Mouse (Mus musculus): Measurements from ENCODE around the gene Plk5. TPM values are rescaled to one million over a fixed set of nuclear protein-coding genes. Genes with fewer than 3 reads are reported as not detected.

The Plk5 gene
- total and polyA plus RNA-seq, 3 experiments: 0.19 TPM; not detected in 1

GRCm38 (mm10) chr10:80330888-80331287 lies 25.4 kb upstream of the Plk5 start:
- H3K4me1 ChIP-seq (ENCODE audit: control insufficient read depth in 1 of 2, insufficient read depth in 2 of 2, low read length in 2 of 2): peaks cover 14 to 25% of the 10 kb centered on the region in 2 experiments
- H3K4me3 ChIP-seq (ENCODE audit: control insufficient read depth in 1 of 2, insufficient read depth in 1 of 2, low read depth in 2 of 2, low read length in 2 of 2): peak overlapping the region; percentile 72 to 96
- TF ChIP-seq USF1 (IDR thresholded peaks at IDR 0.05; ENCODE audit: low read depth, low read length) (peak; percentile 67), ZNF384 (IDR thresholded peaks at IDR 0.05; ENCODE audit: low read depth, low read length) (no peak), RCOR1 (IDR thresholded peaks at IDR 0.05; ENCODE audit: low read depth, low read length) (no peak), UBTF (IDR thresholded peaks at IDR 0.05; ENCODE audit: borderline replicate concordance, insufficient read depth, low read depth, low read length) (no peak), MEF2A (IDR thresholded peaks at IDR 0.05; ENCODE audit: extremely low read depth, insufficient replicate concordance, low read depth, low read length, poor library complexity, severe bottlenecking) (no peak), EP300 (IDR thresholded peaks at IDR 0.05; ENCODE audit: low read depth in 1 of 2, low read length in 2 of 2) (no peak)
- H3K79me2 ChIP-seq (ENCODE audit: control insufficient read depth, insufficient read depth, low read length, poor library complexity): peaks cover 2% of the 10 kb centered on the region; the same call in 1 of the 2 replicates
- H3K9ac ChIP-seq (ENCODE audit: control insufficient read depth, low read depth, low read length, poor library complexity, severe bottlenecking): peak overlapping the region; percentile 82
- H3K27me3 ChIP-seq (ENCODE audit: control insufficient read depth in 1 of 2, insufficient read depth in 2 of 2, low read length in 2 of 2): no peaks in the 10 kb centered on the region
- peak; percentile 35 for DNase-seq (ENCODE audit: low read depth, low spot score)
- H3K27ac ChIP-seq (ENCODE audit: control insufficient read depth, low read depth, low read length): no peak overlapping the region; the same call in 1 of the 2 replicates
- peaks cover 0 to 22% of the 10 kb centered on the region in 2 experiments; a peak in 2 of 4 replicates for H3K36me3 ChIP-seq (ENCODE audit: control insufficient read depth in 1 of 2, insufficient read depth in 2 of 2, low read length in 2 of 2)
- H3K9me3 ChIP-seq (replicated peaks; ENCODE audit: insufficient read depth, low read length): no peaks in the 10 kb centered on the region

DNA sequence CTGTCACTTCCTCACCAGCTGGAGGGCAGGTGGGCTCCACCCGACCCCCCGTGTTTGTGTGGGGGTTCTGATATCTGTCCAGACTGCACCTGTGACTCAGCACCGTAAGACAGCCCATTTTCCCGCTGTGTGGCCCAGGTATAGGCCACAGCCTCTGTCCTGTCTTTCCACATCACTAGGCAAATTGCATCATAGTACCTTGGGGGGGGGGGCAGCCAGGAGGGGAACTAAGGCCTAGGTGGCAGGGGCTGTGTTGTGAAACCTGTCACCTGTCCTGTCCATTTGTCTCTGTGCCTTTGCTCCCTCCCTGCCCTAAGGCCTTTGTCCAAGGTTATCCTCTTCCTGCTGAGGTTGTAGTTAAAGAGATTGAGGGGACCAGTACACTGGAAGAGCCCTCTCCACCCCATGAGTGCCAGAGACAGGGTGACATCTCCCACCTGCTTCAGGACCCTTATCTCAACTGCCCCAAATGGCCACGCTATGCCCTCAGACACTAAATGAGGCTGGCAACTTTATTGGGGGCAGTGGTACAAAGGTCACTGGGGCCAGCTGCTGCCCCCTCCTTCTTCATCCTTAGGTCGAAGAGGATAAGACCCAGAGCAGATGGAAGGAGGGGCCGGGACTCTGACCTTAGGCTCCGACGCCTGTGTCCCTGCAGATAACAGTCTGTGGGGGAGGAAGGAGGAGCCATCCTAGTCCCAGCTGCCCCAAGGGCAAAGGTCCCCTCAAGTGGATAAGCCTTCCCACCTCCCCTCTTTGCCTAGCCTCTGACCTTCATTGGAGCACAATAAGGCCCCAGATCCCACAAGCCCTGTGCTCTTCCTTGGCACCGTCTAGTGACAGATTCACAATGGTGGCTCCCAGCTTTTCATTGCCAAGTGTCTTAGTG lies 24.4 kb upstream of the Plk5 start:
- Histone ChIP-seq H3K27me3 (ENCODE audit: control insufficient read depth in 1 of 2, insufficient read depth in 2 of 2, low read length in 2 of 2) (no peaks in the 10 kb centered on the region), H3K9me3 (replicated peaks; ENCODE audit: insufficient read depth, low read length) (no peaks in the 10 kb centered on the region), H3K79me2 (ENCODE audit: control insufficient read depth, insufficient read depth, low read length, poor library complexity) (peaks cover 2% of the 10 kb centered on the region; the same call in 1 of the 2 replicates), H3K36me3 (ENCODE audit: control insufficient read depth in 1 of 2, insufficient read depth in 2 of 2, low read length in 2 of 2) (peaks cover 0 to 22% of the 10 kb centered on the region in 2 experiments; a peak in 3 of 4 replicates), H3K4me3 (ENCODE audit: control insufficient read depth in 1 of 2, insufficient read depth in 1 of 2, low read depth in 2 of 2, low read length in 2 of 2) (no peak overlapping the region; a peak in 1 of 4 replicates), H3K9ac (ENCODE audit: control insufficient read depth, low read depth, low read length, poor library complexity, severe bottlenecking) (peak overlapping the region; percentile 6; the same call in 1 of the 2 replicates), H3K4me1 (ENCODE audit: control insufficient read depth in 1 of 2, insufficient read depth in 2 of 2, low read length in 2 of 2) (peaks cover 14 to 25% of the 10 kb centered on the region in 2 experiments), H3K27ac (ENCODE audit: control insufficient read depth, low read depth, low read length) (peak overlapping the region; percentile 30; the same call in 1 of the 2 replicates)
- DNase-seq (ENCODE audit: low read depth, low spot score): peak; percentile 38
- no peak for TF ChIP-seq POLR2A (IDR thresholded peaks at IDR 0.05; ENCODE audit: control insufficient read depth in 1 of 2, insufficient read depth in 1 of 2, low read depth in 1 of 2, low read length in 2 of 2, poor library complexity in 1 of 2)
- no peak for TF ChIP-seq MYC (IDR thresholded peaks at IDR 0.05; ENCODE audit: low read depth, low read length)
- TF ChIP-seq NRF1 (IDR thresholded peaks at IDR 0.05; ENCODE audit: insufficient read depth, low read depth, low read length, poor library complexity, severe bottlenecking): no peak
- TF ChIP-seq TAL1 (IDR thresholded peaks at IDR 0.05; ENCODE audit: low read length): peak; percentile 75
- no peak for TF ChIP-seq E2F4 (IDR thresholded peaks at IDR 0.05; ENCODE audit: borderline replicate concordance, low read depth, low read length)
- peak; percentile 33; the same call in 1 of the 2 replicates for TF ChIP-seq ETS1 (IDR thresholded peaks at IDR 0.05; ENCODE audit: low read depth, low read length)
- TF ChIP-seq CTCF (IDR thresholded peaks at IDR 0.05 in 2 of 3, conservative IDR thresholded peaks at IDR 0.05 in 1 of 3; ENCODE audit: control insufficient read depth in 1 of 3, insufficient read depth in 1 of 3, low read depth in 2 of 3, low read length in 3 of 3, poor library complexity in 1 of 3, severe bottlenecking in 1 of 3): no peak
- no peak for TF ChIP-seq MEF2A (IDR thresholded peaks at IDR 0.05; ENCODE audit: extremely low read depth, insufficient replicate concordance, low read depth, low read length, poor library complexity, severe bottlenecking)
- TF ChIP-seq ZC3H11A (IDR thresholded peaks at IDR 0.05; ENCODE audit: low read depth, low read length): no peak
- no peak for TF ChIP-seq ELF1 (IDR thresholded peaks at IDR 0.05; ENCODE audit: low read depth, low read length)
- TF ChIP-seq CHD2 (IDR thresholded peaks at IDR 0.05; ENCODE audit: low read length): no peak
- no peak for TF ChIP-seq MAX (IDR thresholded peaks at IDR 0.05; ENCODE audit: low read length)
- no peak for TF ChIP-seq MYB (IDR thresholded peaks at IDR 0.05; ENCODE audit: low read depth, low read length)
- no peak for TF ChIP-seq BHLHE40 (IDR thresholded peaks at IDR 0.05; ENCODE audit: borderline replicate concordance, low read depth, low read length)
- TF ChIP-seq TCF12 (IDR thresholded peaks at IDR 0.05; ENCODE audit: low read depth, low read length): peak; percentile 52; the same call in 1 of the 2 replicates
- TF ChIP-seq GABPA (IDR thresholded peaks at IDR 0.05; ENCODE audit: low read depth, low read length): no peak
- TF ChIP-seq POLR2AphosphoS2 (IDR thresholded peaks at IDR 0.05; ENCODE audit: low read length): no peak
- TF ChIP-seq RCOR1 (IDR thresholded peaks at IDR 0.05; ENCODE audit: low read depth, low read length): no peak
- TF ChIP-seq GATA1 (IDR thresholded peaks at IDR 0.05; ENCODE audit: low read depth, low read length): peak; percentile 20; the same call in 1 of the 2 replicates
- peak in 1 of 2 experiments; percentile 44; a peak in 2 of 4 replicates for TF ChIP-seq EP300 (IDR thresholded peaks at IDR 0.05; ENCODE audit: low read depth in 1 of 2, low read length in 2 of 2)
- TF ChIP-seq MAZ (IDR thresholded peaks at IDR 0.05; ENCODE audit: low read depth, low read length): no peak
- no peak for TF ChIP-seq SIN3A (IDR thresholded peaks at IDR 0.05; ENCODE audit: low read length)
- TF ChIP-seq TBP (IDR thresholded peaks at IDR 0.05; ENCODE audit: low read depth, low read length): no peak
- TF ChIP-seq USF1 (IDR thresholded peaks at IDR 0.05; ENCODE audit: low read depth, low read length): no peak
- no peak for TF ChIP-seq KAT2A (conservative IDR thresholded peaks at IDR 0.05; ENCODE audit: low read depth, low read length)
- no peak for TF ChIP-seq ZMIZ1 (IDR thresholded peaks at IDR 0.05; ENCODE audit: low read depth, low read length)
- TF ChIP-seq ZNF384 (IDR thresholded peaks at IDR 0.05; ENCODE audit: low read depth, low read length): no peak
